Mouse (Mus musculus) embryo, embryonic 10 days (tissue): Measurements from ENCODE around the gene P2rx6.
A peak's percentile ranks its signal among the peaks of the same experiment; 100 is the strongest.

Source experiments
- DNase-seq: peaks from one replicate; pipeline ENCODE4 v3.0.0-alpha.2; 2015; ENCODE audit warnings: low spot score

P2rx6 gene

DNA sequence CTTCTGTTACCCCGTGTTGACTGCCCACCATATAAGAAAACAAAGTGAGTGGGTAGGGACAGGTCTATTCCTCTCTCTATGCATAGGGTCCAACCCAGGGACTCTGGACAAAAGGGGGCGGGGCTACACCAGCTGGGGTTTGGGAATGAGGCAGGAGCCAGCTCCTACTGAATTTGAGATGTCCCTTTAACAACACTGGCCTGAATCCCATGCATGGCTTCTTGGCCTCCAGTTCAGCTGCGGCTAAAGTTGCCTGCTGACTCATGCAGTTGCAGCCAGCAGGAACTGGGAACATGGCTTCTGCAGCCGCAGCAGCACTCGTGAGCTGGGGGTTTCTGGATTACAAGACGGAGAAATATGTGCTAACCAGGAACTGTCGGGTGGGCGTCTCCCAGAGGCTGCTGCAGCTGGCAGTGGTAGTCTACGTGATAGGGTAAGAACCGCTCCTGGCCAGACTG lies at the start of gene P2rx6:
P2rx6 (plus strand) TSS at position 135 of the 458 bp plus-strand sequence.
- peak; percentile 55 for DNase-seq

DNA sequence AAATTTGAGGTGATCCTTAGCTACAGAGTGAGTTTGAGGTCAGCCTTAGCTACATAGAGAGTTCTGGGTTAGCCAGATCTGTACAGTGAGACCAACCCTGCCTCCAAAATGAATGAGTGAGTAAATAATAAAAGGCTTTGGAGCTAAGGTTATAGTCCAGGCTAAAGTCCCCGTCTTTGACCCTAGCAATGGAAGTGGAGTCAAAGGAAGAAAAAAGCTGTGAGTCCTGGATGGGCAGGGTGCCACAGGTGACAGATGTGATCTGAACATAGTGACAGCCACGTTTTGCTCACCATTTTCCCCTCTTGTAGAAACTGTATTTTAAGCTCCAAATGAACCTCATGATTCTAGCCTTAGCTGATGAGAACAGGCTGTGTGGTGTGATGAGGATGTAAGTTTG lies 42.8 kb upstream of the P2rx6 start:
- DNase-seq, result no peak

DNA sequence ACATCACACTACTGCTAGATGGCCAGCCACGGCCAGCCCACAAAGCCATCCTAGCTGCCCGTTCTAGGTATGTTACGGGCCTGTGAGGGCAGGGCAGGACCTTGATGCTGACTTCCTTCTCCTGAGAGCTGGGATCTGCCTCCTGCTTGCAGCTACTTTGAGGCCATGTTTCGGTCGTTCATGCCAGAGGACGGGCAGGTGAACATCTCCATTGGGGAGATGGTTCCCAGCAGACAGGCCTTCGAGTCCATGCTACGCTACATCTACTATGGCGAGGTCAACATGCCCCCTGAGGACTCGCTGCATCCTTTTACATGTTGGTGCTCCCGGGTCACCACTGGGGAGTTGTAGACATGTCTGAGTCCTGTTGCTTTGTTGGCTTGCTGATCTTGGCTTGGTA lies 37.5 kb upstream of the P2rx6 start:
- DNase-seq, result no peak

DNA sequence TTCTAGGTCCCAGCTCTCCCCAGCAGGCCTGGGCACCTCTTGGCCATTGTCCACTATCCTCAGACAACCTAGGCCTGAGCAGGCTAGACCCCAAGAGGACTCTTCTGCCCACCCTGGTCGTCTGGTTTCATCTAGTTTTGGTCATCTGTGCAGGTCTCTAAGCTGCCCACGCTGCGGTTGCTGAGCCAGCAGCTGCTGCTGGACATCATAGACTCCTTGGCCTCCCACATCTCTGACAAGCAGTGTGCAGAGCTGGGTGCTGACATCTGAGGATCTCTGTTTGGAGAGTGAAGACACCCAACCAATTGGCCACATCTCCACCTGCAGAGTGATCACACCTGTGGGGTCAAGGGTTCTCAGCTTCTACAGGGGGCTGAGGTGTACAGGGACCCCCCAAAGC lies 36.2 kb upstream of the P2rx6 start:
- no peak for DNase-seq

DNA sequence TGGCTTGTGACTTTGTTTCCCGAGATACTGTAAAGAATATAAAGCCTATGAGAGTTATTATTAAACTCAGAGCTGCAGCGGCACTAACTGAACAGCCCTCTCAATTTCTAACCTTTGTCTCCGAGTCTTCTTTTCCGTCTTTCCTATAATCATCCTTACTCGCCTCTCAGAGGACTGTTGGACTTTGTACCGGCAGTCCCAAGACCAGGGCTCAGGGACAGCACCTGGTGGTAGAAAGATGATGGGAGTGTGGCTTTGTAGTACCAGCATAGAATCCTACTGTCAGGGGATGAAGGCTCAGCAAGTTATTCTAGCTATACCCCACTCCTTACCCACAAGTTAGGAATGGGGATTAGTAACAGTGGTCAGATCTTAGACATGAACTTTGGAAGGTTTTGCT lies 35.5 kb upstream of the P2rx6 start:
- no peak for DNase-seq

DNA sequence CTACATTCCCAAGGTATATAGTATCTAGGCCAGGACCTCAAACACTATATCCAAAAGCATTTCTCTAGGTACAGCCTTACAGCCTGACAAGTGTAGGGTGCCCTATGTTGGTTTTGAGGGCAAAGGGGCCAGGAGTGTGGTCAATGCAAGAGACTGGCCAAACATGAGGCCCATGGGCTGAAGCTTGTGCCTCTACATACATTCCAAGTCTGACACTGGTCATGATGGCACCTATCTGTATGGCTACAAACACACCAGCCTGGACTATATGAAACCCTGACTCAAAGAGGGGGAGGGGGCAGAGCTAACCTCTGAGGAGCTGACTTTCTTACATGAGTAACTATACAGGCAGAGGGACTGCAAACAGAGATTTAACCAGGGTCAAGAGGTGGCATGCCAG lies 34.1 kb upstream of the P2rx6 start:
- no peak for DNase-seq

DNA sequence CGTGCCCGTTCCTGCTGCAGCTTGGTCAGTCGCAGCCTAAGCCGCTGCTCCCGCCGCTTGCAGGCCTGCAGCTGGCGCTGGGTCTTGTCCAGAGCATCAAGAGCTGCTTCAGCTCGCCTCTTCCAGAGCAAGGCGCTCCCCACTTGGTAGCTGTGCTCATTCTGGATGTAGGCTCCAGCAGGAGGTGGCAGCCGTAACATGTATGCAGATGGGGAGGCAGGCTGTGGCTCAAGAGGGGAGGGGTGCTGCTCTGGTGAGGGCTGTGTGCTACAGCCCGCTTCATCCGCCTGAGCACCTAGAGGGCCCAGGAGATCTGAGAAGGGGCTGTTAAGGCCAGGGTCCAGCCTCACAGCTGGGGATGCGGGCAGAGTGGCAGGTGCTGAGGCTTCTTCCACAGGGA lies 33.4 kb upstream of the P2rx6 start:
- no peak for DNase-seq

DNA sequence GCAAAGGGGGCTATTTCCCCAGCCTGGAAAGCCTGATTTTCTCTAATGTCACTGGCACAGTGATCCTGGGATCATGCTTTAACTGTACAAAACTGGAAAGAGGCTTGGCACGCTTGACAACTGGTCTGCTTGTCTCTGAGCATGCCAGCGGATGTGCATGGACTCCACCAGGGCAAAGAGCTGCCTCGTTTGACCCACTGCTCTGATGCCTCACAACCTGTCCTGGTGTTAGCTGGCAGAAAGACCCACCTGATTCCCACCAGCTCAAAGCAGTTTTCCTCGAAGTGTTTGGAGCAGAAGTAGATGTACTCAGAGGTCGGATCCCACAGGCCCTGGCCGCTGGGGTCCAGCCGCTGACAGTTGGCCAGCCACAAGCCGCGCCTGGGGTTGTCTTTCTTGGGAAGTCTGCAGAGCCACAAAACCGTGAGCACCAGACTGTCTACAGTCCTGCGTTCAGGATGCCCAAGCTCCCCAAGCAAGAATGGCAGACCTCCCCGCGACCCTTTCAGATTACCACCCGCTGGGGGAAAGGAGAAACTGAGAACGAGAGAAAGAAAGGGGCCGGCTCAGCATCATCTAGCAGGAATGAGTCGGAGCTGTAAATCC lies 31.6 kb upstream of the P2rx6 start:
- no peak for DNase-seq

DNA sequence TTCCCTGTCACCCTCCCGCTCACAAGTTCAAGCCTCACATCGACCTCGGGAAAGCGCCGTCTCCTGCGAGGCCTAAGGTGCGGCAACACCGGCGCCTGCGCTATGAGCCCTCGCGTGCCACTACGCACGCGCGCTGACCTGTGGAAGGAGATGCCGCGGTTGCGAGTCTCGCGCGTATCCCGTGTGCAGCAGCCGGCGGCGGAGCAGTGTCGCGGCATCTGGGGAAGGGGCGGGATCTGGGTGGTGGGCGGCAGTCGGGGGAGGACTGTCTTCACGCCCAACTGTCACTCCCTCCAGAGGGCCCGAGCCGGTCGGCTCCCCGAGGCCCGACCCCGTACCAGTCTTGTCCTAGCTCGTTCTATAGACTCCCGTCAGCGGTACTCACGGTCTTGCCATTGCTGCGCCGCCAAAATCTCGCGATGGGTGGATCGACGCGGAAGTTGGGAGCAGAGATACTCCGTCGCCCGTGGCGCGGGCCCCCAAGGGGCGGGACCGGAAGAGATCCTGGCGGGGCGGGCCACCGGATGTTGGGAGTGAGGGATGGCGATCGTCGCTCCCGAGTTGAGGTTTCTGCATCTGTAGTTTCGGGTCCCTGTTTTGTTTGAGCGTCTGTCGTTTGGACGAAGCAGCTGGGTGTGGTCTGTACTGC lies 30.9 kb upstream of the P2rx6 start, which contains the start of gene Thap7:
Thap7 (minus strand) TSS at position 497 of the 649 bp plus-strand sequence.
- peak; percentile 98 for DNase-seq

DNA sequence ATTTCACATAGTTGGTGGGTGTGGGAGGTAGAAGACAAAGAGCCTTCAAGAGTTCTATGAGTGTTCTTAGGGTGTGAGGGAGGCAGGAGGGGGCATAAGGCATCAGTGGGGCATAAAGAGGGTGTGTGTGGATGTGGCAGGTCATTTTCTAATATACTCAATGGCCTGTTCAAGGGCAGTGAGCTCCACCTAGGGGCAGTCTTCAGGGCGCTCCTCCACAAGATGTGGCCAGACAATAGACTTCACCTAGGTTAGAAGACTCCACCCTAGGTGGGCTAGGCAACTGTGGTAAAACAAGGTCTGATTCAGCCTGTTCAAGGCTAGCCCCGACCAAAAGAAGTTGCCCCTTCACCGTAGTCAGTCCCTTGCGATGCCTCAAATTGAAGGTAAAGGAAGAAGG lies 29.4 kb upstream of the P2rx6 start:
- DNase-seq, result peak; percentile 48

DNA sequence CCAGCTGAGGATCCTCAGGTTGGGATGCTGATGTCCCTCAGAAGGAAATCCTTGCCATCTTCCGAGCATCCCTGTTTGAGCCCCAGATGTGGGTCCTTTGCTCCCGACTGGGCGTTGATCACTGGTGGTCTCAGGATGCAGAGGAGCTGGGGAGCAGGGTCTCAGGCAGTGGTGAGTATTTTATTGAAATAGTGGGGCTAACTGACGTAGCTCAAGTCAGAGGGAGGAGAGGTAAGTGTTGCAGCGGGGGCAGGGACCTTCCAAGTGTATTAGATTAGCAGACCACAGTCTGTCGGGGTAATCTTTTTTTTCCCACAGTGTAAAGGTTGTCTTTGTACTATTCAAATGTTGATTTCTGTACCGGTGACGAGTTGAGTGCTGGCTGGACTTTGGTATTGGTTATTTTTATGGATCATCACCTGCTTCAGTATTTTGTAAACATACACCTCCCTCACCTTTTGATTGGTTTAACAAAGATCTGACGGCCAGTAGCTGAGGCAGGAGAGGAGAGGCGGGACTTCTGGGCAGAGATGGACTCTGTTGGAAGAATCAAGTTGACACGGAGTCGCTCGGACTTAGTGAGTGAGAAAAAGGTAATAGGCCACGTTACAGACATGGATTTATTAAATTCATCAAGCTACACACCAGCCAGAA lies 28.9 kb upstream of the P2rx6 start:
- no peak for DNase-seq

DNA sequence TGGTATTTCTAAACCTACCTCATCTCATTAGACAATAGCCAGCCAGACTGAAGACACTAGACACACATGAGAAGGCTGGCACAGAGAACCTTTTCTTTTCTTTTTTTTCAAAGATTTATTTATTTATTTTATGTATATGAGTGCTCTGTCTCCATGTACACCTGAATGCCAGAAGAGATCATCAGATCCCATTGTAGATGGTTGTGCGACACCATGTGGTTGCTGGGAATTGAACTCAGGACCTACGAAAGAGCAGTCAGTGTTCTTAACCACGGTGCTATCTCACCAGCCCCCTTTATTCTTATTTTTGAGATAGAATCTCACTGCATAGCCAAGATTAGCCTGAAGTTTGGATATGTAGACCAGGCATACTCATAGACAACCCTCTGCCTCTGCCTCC lies 25.1 kb upstream of the P2rx6 start:
- no peak for DNase-seq

DNA sequence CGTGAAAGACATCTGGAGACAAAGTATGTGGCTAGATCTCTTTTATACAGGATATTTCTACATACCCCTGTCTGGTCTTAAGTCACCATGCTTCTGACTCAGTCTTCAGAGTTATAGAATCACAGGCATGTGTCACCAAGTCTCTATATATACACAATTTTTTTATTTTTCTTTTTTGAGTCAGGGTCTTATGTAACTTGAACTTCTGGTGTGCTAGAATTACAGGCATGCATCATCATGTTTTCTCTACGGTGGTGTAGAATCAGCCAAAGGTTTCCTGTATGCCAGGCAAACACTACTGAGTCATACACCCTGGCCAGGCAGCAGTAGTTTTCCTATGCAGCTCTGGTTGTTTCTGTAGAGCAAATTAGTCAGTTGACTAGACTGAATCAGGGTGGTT lies 19.1 kb upstream of the P2rx6 start:
- no peak for DNase-seq

DNA sequence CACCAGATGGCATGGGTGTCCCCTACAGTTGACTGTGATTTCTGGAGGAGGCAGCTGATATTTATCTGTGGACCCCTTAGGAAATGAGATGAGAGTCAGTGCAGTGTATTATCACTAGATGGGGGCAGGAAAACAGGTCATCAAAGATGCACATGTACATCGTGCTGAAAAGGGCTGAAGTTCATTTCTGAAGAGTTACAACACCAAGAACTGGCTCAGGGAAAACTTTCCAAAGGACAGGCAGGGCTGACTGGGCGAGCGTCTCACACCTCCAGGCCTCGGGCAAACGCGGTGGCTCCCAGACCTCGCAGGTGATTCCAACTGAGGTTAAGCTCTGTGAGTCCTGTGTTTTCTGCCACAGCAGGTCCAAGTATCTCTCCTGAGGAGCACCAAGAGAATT lies 8.8 kb upstream of the P2rx6 start:
- no peak for DNase-seq

DNA sequence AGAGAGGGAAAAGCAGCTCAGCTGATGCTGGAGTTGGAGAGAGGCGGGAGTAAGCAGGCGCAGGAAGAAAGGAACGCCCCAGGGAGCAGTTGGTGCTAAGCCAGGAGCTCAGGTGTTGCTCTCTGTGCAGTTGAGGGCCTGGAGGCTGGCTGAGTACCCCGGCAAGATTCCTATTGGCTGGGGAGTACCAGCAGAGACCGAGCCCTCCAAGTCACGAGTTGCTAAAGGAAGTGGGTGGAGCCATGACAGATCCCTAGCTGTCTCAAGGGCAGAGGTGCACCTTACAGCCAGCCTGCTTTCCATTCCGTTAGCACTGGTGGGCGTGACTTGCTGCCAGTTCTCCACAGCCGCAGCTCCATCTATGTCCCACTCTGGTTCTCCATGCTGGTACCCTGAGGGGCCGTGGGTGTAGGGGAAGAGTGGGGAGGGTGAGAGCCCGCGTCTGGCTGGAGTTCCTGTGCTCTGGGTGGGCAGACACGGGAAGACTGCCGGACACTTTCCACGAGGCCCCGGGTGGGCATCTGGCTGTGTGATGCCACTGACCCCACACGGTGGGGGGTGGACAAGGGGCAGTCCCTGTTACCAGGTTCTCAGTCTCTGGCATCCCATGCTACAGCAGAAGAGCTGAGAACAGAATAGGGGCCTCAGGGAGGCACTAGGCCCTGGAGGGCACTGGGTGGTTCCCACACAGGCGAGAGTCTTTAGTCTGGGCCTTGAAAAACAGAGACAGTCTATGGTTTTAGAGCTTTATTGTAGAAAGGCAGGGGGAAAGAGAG lies 7.6 kb upstream of the P2rx6 start:
- DNase-seq, result peak; percentile 84

DNA sequence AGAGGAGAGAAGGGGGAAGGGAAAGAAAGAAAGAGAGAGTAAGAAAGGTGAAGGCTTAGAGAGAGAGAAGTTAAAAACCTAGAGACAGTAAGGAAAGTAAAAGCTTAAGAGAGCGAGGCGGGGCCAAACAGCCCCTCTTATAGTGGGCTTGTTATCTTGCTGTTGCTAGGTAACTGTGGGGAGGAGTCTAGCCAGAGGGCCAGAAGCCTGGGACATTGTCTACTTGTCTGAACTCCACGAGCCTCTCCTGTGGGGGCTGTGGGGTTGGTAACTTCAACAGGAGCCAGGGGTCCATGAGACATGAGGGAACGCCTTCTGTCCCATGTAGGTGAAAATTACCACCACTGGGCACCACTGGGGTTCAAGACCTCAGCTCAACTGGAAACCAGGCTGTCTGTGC lies 7.0 kb upstream of the P2rx6 start:
- peak; percentile 39 for DNase-seq

DNA sequence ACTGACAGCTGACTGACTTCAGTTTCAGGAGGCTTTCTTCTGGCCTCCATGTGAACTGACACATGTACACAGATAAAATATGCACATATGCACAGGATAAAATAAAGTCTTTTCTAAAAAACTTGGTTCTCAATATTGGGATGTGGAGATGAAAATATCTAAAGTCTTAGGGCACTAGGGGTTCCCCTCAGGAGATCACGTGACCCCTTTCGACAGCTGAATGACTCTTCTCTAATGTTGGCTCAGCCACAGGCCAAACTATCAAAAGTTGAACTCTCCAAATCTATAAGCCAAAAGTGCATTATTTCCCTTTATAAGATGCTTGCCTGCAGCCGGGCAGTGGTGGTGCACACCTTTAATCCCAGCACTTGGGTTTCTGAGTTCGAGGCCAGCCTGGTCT lies 5.5 kb upstream of the P2rx6 start:
- DNase-seq, result no peak

DNA sequence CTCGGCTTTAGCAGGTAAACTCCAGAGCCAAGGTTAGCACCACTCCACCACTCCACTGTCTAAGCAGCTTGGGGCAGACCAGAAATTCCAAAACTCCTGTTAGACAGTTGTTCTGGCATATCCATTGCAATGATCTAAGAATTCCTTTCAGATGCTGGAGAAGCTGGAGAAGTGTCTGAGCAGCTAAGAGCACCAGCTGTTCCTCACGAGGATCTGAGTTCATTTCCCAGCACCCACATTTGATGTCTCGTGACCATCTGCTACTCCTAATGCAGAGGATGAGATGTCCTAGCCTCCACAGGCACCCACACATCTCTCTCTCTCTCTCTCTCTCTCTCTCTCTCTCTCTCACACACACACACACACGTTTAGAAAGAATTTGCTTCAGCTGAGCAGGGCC lies 4.8 kb upstream of the P2rx6 start:
- no peak for DNase-seq

DNA sequence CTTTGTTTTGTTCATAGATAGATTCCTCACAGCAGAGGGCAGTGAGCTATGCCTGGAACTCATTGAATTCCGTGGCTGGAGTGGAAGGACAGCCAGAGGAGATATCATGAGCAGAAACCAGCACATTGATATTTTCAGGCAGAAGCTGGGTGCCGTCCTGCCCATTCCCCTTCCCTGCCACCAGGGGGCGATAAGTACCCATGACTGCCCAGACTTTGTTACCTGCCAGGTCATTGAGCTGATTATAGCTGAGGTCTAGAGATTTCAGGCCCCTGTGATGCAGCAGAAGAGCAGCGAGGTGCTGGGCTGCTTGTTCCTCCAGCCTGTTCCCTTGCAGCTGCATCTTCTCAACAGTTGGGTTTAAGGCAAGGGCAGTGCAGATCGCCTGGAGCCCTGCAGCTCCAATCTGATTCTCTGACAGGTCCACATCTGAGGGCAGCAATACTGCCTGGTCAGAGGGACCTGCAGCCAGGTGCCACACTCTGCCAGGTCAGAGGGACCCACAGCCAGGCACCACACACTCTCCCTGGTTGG lies 3.7 kb upstream of the P2rx6 start:
- peak; percentile 83 for DNase-seq

DNA sequence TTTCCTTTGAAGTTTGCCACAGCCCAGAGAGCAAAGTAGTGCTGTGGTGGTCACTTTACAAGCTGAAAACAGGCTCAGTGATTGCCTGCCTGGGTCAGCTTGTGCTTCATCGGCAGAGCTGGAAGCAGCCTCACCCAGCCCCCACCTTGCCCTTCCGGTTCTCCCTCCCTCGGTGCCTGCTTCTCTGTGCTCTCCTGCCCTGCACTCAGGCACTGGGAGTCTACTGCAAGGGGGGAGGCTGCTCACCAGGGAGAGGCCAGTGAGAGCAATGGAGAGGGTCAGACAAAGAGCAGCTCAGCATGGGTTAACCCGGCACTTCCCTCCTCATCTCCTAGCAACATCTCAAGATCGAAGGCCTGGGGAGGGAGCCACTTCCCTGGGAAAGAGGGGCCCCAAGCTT lies 2.9 kb upstream of the P2rx6 start:
- DNase-seq, result peak; percentile 57

DNA sequence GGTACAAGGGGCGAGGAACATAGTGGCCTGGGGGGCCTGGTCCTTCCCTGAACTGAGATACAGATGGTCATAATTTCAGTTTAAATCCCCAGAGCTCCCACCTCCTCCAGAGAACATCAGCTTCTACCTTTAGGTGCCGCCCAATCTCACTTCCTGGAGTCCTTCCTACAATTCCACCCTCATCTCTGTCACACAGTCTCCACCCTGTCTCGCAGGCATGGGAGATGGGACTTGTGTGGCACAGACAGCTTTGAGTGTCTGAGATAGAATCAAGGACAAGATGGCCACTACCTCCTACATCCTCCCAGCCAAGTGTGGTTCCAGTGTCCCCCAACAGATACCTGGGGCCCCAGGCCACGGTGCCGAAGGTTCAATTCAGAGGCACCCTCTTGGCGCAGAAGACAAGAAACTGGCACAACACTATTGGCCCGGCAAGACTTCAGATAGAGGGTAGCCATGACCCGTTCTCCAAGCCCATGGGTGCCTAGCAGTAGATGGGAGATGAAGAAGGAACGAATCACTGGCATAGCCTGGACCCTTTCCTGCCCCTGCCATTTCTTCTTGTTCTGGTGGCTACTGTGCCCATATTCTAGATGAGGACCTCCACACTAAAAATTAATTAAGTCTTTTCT lies 2.2 kb upstream of the P2rx6 start:
- no peak for DNase-seq

DNA sequence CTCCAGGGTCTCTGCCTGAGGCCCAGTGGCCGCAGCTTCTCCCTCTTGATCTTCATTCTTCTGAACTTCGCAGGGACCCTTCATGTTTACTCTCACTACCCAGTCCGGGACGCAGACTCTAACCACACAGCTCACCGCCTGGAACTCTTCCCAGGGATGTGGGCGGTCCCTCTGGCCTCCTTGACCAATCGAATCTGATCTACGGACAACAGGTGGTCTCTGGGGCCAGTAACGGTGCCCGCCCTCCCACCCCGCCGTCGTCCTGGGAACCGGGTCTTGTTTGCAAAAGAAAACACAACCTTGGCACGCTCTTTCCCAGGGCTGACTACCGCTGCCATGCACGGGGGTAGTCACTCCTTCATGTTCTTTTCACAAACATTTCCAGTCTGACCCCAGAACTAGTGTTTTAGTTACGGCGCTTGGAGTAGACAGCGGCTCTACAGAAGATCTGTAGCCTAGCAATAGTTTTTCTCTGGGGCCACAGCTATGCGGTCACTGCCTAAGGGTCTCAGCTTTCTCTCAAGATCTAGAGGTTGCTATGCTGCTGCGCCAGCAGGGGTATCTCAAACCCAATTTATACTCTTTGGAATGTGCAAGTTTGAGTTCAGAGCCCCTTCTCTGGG lies 446 bp upstream of the P2rx6 start, which contains the start of gene Lrrc74b:
Lrrc74b (minus strand) TSS at position 120 of the 623 bp plus-strand sequence.
- DNase-seq, result peak; percentile 87
